Mouse (Mus musculus) spleen, adult 10 weeks (tissue): Measurements from ENCODE around the gene Trim67. TPM values are rescaled to one million over a fixed set of nuclear protein-coding genes. Genes with fewer than 3 reads are reported as not detected.

Experiments used
- polyA plus RNA-seq: library from polyadenylated mRNA; stranded (reverse); fragments of 350-450 nt; fragmentation: Illumina TruSeq; extraction: RNeasy Lipid Tissue Mini Kit (QIAGEN cat#74804); gene quantifications from one replicate; pipeline ENCODE4 v1.2.3, GENCODE M21; 2015; ENCODE audit warnings: low replicate concordance; ENCODE audit not compliant: insufficient read depth

Trim67 gene
- polyA plus RNA-seq = not detected

GRCm38 (mm10) chr8:124792708-124793107, at the start of gene Trim67:
TSS of gene Trim67 (plus strand) at chr8:124793092.

GRCm38 (mm10) chr8:124751709-124752173, 41.2 kb upstream of the Trim67 start, which contains the start of gene Fam89a:
TSS of gene Fam89a (minus strand) at chr8:124751832.

GRCm38 (mm10) chr8:124862321-124863162, 69.7 kb downstream of the Trim67 start, which contains the start of the genes Gnpat and 2810004N23Rik:
TSS of gene Gnpat (plus strand) at chr8:124863033.
TSS of gene 2810004N23Rik (minus strand) at chr8:124863120.

Other genes with a start within 250 kb of the Trim67 start
- gene Agt, start 223.4 kb upstream of the Trim67 start, polyA plus RNA-seq = 0.12 TPM
- gene Capn9, start 217.0 kb upstream of the Trim67 start, polyA plus RNA-seq = 0.29 TPM
- gene 2310022B05Rik, start 129.7 kb upstream of the Trim67 start, polyA plus RNA-seq = 21.0 TPM
- 66.7 TPM for gene Ttc13, start 71.1 kb upstream of the Trim67 start, polyA plus RNA-seq
- 18.7 TPM for gene Arv1, start 71.0 kb upstream of the Trim67 start, polyA plus RNA-seq
- 0.65 TPM for gene Fam89a, start 41.3 kb upstream of the Trim67 start, polyA plus RNA-seq
- 99.7 TPM for gene Gnpat, start 69.9 kb downstream of the Trim67 start, polyA plus RNA-seq
- 32.6 TPM for gene 2810004N23Rik, start 70.0 kb downstream of the Trim67 start, polyA plus RNA-seq
- 12.7 TPM for gene Exoc8, start 104.6 kb downstream of the Trim67 start, polyA plus RNA-seq
- 27.9 TPM for gene Sprtn, start 104.8 kb downstream of the Trim67 start, polyA plus RNA-seq
- gene Egln1, start 156.2 kb downstream of the Trim67 start, polyA plus RNA-seq = 20.4 TPM
- gene Tsnax, start 219.9 kb downstream of the Trim67 start, polyA plus RNA-seq = 91.1 TPM